Mouse (Mus musculus) E14TG2a.4 (cell line): ENCODE measurements around the gene Tbc1d14.

Experiments
- H3K27me3 ChIP-seq: 2 replicates; pipeline ENCODE4 v1.6.1; 2014; ENCODE audit warnings: low read length, control low read depth; ENCODE audit not compliant: insufficient read depth
- H3K36me3 ChIP-seq: 2 replicates; pipeline ENCODE4 v1.6.1; 2014; ENCODE audit warnings: low read length, control low read depth; ENCODE audit not compliant: insufficient read depth
- H3K4me1 ChIP-seq: replicated peaks from 2 replicates; pipeline ENCODE4 v1.6.1; 2014; ENCODE audit warnings: low read depth, low read length, control low read depth
- H3K4me3 ChIP-seq: replicated peaks from 2 replicates; pipeline ENCODE4 v1.5.1; 2014; ENCODE audit warnings: mild to moderate bottlenecking, low read length
- H3K9me3 ChIP-seq: 2 replicates; pipeline ENCODE4 v1.6.1; 2014; ENCODE audit warnings: low read length, control low read depth
- CTCF ChIP-seq: conservative IDR thresholded peaks from 2 replicates; pipeline ENCODE4 v1.5.1; 2014; ENCODE audit warnings: low read length
- NANOG ChIP-seq: IDR thresholded peaks from 2 replicates; pipeline ENCODE4 v1.6.1; 2014; ENCODE audit warnings: borderline replicate concordance, low read length, mixed read lengths
- POU5F1 ChIP-seq: IDR thresholded peaks from 2 replicates; pipeline ENCODE4 v1.6.1; 2014; ENCODE audit warnings: low read length, borderline replicate concordance

Tbc1d14 gene

DNA sequence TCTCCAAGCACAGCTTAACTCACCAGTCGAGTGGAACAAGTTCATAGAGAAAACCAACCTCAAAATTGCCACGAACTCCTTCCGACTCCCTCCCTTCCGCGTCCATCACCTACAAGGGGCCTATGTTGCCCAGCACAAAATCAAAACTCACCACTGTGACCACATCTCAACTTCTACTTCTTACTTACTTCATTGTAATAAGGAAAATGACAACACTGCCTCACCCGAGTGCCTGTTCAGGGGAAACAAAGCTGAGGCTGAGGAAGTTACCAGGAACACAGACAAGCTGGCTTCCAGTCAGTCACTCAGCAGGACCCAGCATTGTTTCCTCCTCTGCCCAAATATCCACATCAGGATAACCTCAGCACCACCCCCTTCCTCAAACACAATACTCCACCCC lies 29.3 kb downstream of the Tbc1d14 start:
- Histone ChIP-seq H3K4me1 (peaks cover 89% of the 10 kb centered on the region), H3K36me3 (peaks cover 19% of the 10 kb centered on the region)
- no peak for TF ChIP-seq CTCF
- no peak for TF ChIP-seq NANOG
- TF ChIP-seq POU5F1 = no peak

DNA sequence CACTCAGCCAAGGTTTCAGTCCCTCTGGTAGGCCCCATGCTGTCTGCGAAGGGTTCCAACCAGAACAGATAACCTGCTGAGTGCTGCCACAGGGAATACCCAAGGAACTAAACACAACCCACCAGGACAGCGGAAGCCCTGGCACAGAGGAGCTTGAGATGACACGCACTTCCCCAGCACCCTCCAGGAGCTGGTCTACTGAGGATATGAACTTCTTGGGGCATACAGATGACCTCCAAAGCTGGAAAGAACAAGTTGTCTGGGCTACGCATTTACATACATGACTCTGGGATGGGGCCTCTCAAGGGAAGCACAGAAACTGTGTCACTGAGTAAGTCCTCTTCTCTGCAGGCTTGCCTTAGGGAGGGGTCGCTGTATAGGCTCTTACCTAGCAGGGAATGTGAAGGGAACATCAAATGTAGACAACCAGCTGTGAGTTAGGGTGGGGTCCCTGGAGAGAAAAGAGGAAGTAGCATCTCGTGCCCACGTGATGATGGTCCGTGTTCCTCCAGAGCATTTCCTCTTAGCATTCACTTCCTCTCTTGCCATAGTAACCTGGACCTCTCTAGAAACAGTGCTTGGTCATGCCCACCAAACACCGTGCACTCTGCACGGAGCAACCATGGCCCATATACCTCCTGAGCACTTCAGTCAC lies 30.2 kb downstream of the Tbc1d14 start:
- H3K36me3 ChIP-seq = peaks cover 12% of the 10 kb centered on the region
- no peaks in the 10 kb centered on the region for H3K27me3 ChIP-seq
- peaks cover 90% of the 10 kb centered on the region for H3K4me1 ChIP-seq
- TF ChIP-seq POU5F1 (no peak), CTCF (no peak), NANOG (no peak)
- H3K4me3 ChIP-seq = 0 out of 2 replicates have a peak overlapping the region, but pooled peaks have one; percentile 17
- no peaks in the 10 kb centered on the region for H3K9me3 ChIP-seq

More for the DNA sequence above, 29.3 kb downstream of the Tbc1d14 start:
- Histone ChIP-seq H3K27me3 (no peaks in the 10 kb centered on the region), H3K4me3 (0 out of 2 replicates have a peak overlapping the region, but pooled peaks have one; percentile 17), H3K9me3 (no peaks in the 10 kb centered on the region)

DNA sequence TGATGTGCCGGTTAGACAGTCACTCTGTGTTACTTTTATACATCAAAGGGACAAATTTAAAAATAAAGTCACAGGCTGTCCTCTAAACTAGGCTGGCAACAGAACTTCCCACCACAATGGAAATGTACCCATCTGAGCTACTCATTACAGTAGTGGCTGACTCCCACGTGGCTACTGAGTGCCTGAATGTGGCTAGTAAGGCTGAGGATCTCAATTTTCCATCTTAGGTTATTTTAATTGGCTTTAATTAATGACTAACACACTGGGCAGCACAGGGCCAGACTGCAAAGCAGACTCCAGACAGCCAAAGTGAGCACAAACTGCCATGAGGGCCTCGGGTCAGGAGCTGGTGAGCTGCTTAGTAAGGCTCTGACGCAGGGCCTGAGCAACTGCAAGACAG lies 31.6 kb downstream of the Tbc1d14 start:
- H3K4me1 ChIP-seq = peaks cover 90% of the 10 kb centered on the region
- no peaks in the 10 kb centered on the region for H3K9me3 ChIP-seq
- H3K36me3 ChIP-seq = peaks cover 11% of the 10 kb centered on the region
- TF ChIP-seq NANOG (no peak), POU5F1 (no peak), CTCF (no peak)
- no peaks in the 10 kb centered on the region for H3K27me3 ChIP-seq
- no peak overlapping the region for H3K4me3 ChIP-seq

DNA sequence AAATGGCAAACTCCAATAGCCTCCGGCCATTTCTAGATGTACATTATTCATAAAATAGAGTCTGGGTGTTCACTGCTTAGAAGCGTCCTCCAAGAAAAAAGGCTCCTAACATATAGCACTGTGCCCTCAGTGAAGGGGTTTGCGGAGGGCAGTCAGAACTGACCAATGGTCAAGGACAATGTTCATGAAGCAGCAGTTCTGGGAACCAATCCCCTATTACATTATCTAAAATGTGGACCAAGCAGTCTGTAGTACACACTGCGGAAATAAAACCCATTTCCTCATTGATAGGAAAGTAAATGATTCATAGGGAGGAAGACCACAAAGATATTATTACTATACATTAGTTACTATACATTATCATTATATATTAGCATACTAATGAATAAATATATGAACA lies 32.6 kb downstream of the Tbc1d14 start:
- Histone ChIP-seq H3K9me3 (no peaks in the 10 kb centered on the region), H3K27me3 (no peaks in the 10 kb centered on the region), H3K4me1 (peaks cover 91% of the 10 kb centered on the region), H3K36me3 (peaks cover 11% of the 10 kb centered on the region), H3K4me3 (no peak overlapping the region)
- TF ChIP-seq POU5F1 = no peak

DNA sequence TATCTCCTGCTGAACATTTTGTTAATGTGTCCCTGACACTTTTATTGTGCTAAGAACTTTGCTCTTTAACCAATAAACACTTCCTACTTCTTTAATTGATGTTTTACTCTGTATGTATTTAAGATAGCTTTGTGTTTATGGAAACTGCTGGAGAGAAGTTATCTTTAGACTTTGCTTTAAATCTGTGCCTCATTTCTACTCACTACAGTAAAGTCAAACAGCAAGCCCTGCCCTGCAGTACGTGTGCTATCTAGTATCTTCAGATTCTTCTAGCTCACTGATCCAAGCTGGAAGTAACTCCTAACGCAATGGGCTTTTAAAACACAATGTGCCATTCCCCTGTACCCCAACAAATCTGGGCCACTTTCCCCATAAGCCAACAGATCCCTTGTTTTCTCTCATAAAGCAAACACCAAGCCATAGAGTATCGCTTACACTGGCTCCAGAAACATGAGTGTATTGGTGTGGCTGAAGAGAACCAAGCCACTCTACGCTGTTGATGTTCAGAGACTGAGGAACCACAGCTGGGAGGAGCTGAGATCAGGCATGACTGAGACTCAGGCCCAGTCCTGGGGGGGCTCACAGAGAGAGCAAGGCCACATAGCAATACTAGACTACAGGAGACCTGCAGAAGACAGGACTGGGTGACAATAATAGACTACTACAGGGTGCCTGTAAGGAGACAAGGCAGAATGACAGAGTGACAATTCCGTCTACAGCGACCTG lies 33.4 kb downstream of the Tbc1d14 start:
- no peak overlapping the region for H3K4me3 ChIP-seq
- peaks cover 11% of the 10 kb centered on the region for H3K36me3 ChIP-seq
- H3K4me1 ChIP-seq = peaks cover 89% of the 10 kb centered on the region
- TF ChIP-seq CTCF (no peak), NANOG (no peak), POU5F1 (no peak)
- no peaks in the 10 kb centered on the region for H3K9me3 ChIP-seq
- H3K27me3 ChIP-seq = no peaks in the 10 kb centered on the region

DNA sequence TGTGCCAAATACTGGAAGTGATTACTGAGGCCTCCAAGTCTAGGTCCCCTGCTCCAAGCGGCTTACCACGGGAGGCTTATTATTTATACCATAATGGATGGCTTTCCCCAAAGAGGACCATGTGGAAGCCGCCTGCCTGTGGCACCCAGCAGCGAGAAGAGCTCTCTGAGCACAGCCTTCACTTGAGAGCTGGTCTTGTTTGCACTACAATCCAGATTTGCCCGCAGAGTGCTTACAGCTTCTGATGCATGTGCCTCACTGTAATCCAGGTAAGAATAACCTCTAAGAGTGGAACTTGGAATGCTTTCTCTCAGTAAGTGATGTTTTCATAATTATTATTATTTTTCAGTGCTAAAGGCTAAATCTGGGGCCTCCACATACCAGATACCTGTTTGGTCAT lies 34.0 kb downstream of the Tbc1d14 start:
- no peaks in the 10 kb centered on the region for H3K27me3 ChIP-seq
- peaks cover 11% of the 10 kb centered on the region for H3K36me3 ChIP-seq
- H3K4me1 ChIP-seq = peaks cover 89% of the 10 kb centered on the region
- TF ChIP-seq POU5F1 (no peak), NANOG (no peak), CTCF (no peak)
- H3K4me3 ChIP-seq = no peak overlapping the region
- no peaks in the 10 kb centered on the region for H3K9me3 ChIP-seq

DNA sequence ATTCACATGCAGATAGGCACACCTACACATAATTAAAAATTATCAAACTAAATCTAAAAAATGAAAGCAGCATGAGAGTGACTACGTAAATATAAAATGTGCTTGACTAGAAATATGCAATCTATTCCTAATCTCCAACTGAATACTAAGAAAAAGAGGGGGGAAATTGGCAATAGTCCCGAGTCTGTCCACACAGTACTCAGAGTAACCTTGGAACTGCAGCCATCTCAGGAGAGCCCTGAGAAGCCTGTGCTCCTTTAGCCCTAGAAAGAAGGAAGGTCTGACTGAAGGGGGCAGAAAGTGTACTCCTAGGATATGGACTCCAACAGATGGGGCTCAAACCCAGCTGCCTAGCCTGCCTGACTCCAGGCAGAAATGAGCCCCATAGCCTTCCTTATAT lies 34.5 kb downstream of the Tbc1d14 start:
- no peaks in the 10 kb centered on the region for H3K9me3 ChIP-seq
- no peak overlapping the region for H3K4me3 ChIP-seq
- TF ChIP-seq NANOG (no peak), POU5F1 (no peak), CTCF (no peak)
- peaks cover 11% of the 10 kb centered on the region for H3K36me3 ChIP-seq
- H3K27me3 ChIP-seq = no peaks in the 10 kb centered on the region
- peaks cover 89% of the 10 kb centered on the region for H3K4me1 ChIP-seq

DNA sequence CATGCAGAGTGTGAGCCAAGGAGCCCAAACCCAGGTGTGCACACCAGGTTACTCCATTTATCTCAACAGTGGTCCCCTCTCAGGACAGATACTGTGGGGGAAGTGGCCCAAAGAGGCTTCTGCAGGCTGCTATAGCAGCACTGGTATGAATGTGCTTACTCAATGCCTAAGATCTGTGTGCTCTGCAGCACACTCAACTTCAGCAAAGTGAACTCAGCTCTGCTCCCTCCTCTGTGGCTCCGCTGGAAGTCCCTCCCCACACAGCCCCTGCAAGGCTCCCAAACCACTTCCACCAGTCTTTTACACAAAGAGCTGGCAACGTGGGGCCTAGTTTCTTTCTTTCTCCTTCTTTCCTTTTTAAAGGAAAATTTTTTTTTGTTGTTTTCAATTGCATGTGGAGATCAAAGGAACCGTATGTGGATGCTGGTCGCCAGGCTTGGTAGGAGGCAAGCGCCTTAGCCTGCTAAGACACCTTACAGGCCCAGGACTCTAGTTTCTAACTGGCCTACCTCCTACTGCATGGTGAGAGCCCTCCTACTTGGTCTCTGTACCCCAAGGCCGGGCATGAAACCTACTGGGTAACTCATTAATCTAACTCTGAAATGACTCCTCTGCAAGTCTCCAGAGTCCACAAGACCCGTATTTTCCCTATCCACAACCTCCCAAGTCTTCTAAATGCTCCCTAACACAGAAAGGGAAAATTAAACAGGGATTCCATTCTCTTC lies 35.3 kb downstream of the Tbc1d14 start:
- Histone ChIP-seq H3K9me3 (no peaks in the 10 kb centered on the region), H3K4me3 (peak overlapping the region; percentile 32; the same call in 1 of the 2 replicates), H3K4me1 (peaks cover 89% of the 10 kb centered on the region), H3K27me3 (no peaks in the 10 kb centered on the region), H3K36me3 (peaks cover 16% of the 10 kb centered on the region)
- TF ChIP-seq POU5F1 (no peak), CTCF (no peak)
